Mouse (Mus musculus) macrophage (primary cell): ENCODE measurements around the gene Cygb. TPM values are rescaled to one million over a fixed set of nuclear protein-coding genes. Genes with fewer than 3 reads are reported as not detected.
"Not testable (repeated sequence)": the region's sequence is repeated elsewhere in the genome, so short reads cannot be mapped to it uniquely, and the experiment has no call there.

Source experiments
- H3K27ac ChIP-seq: fragments of 350-480 bp; formaldehyde crosslinking; 2 replicates; pipeline ENCODE4 v1.9.0; 2021
- H3K36me3 ChIP-seq: fragments of 350-480 bp; formaldehyde crosslinking; 2 replicates; pipeline ENCODE4 v1.9.0; 2021; ENCODE audit errors: inconsistent target
- H3K4me3 ChIP-seq: fragments of 350-480 bp; formaldehyde crosslinking; 2 replicates; pipeline ENCODE4 v1.9.0; 2021; ENCODE audit errors: inconsistent target
- H3K79me2 ChIP-seq: fragments of 350-480 bp; formaldehyde crosslinking; 2 replicates; pipeline ENCODE4 v1.9.0; 2021; ENCODE audit errors: inconsistent target
- WGBS: methylation state at CpG from one replicate; pipeline ENCODE4 v1.1.7; 2026; ENCODE audit warnings: inconsistent platforms; ENCODE audit not compliant: missing documents; 5-methylcytosine and 5-hydroxymethylcytosine counted together
- polyA plus RNA-seq: library from polyadenylated mRNA; stranded (reverse); fragments of 250-400 nt; gene quantifications from 3 replicates; pipeline ENCODE4 v1.2.4, GENCODE M21; 2018; ENCODE audit warnings: inconsistent platforms

Gene Cygb
- polyA plus RNA-seq, 1 experiment from 2014 or later = not detected

DNA sequence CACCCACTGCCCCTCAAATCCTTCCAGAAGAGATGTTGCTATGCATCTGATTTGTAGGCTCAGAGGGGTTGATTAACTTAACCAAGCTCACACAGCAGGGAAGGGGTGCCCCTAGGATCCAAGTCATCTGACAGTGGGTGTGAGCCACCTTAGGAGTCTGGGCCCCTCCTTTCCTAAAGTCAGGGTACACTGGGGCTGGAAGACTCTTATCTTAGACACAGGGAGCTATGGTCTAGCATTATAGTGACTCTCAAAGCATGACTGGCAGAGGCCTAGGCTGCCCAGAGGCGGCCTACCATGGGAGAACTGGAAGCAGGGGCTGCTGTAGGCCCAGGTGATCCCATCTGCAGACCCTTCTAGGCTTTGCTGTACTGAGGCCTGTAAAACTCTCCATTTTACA is 41.6 kb downstream of the Cygb start:
- Histone ChIP-seq H3K27ac (no peak overlapping the region), H3K79me2 (peaks cover 86% of the 10 kb centered on the region), H3K4me3 (no peak overlapping the region), H3K36me3 (peaks cover 29% of the 10 kb centered on the region)
- 100% methylated on average over 1 of the region's 1 CpGs for WGBS

DNA sequence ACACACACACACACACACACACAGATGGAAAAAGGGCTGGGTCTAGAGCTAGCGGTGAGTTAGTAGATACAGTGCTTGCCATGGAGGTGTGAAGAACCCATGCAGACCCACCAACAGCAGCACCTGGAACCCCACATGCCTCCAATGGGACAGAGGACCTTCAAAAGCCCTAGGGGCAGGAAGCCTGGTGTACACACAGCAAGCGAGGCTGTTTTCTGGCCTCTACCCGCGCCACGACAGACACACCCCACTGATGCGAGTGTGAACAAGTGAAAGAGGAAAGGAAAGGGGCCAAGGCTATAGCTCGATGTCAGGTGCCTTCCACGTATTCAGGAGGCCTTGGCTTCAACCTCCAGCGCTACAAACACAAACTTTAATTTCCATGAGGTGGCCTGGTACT is 42.2 kb downstream of the Cygb start:
- H3K79me2 ChIP-seq = peaks cover 86% of the 10 kb centered on the region
- no peak overlapping the region for H3K4me3 ChIP-seq
- peaks cover 32% of the 10 kb centered on the region for H3K36me3 ChIP-seq
- H3K27ac ChIP-seq = no peak overlapping the region
- WGBS = 77% methylated on average over 9 of the region's 9 CpGs

DNA sequence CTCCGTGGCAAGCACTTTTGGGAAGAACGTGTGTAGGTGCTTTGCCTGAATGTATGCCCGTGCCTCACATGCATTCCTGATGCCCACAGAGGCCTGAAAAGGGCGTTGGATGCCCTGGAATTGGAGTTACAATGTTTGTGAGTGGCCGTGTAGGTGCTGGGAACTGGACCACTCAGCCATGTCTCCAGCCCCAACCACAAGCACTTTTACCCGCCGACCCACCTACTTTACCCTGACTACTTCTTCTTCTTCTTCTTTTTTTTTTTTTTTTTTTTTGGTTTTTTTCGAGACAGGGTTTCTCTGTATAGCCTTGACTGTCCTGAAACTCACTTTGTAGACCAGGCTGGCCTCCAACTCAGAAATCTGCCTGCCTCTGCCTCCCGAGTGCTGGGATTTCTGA is 42.9 kb downstream of the Cygb start:
- H3K27ac ChIP-seq, H3K4me3 ChIP-seq: not testable (repeated sequence)
- Histone ChIP-seq H3K36me3 (peaks cover 39% of the 10 kb centered on the region), H3K79me2 (peaks cover 93% of the 10 kb centered on the region)
- WGBS = 80% methylated on average over 6 of the region's 9 CpGs

GRCm38 (mm10) chr11:116609965-116610630 is 44.0 kb downstream of the Cygb start:
- Histone ChIP-seq H3K4me3 (no peak overlapping the region), H3K79me2 (peaks cover 89% of the 10 kb centered on the region), H3K27ac (no peak overlapping the region), H3K36me3 (peaks cover 48% of the 10 kb centered on the region)
- 93% methylated on average over 15 of the region's 15 CpGs for WGBS

DNA sequence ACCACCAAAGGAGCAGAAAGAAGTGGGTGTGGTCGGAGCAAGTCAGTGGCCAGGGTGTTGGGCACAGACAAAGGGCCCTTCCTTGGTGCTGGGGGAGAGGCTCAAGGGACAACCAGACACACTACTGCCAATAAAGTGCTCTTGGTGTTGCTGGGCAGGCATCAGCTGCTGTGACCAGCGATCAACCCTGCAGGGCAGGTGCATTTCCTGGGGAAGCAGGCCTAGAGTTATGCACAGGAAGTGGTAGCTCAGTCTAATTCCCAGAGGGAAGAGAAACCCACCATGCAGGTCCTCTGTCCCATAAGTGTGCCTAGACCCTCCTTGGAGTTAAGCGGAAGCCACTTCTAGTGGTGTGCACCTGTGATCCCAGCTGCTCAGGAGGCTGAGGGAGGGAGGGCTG is 46.4 kb downstream of the Cygb start:
- Histone ChIP-seq H3K4me3 (no peak overlapping the region), H3K79me2 (peaks cover 65% of the 10 kb centered on the region), H3K36me3 (peaks cover 71% of the 10 kb centered on the region), H3K27ac (no peak overlapping the region)
- WGBS = 80% methylated on average over 3 of the region's 3 CpGs

- Histone ChIP-seq H3K36me3 (peaks cover 94% of the 10 kb centered on the region), H3K79me2 (peaks cover 28% of the 10 kb centered on the region; the same call in 1 of the 2 replicates), H3K4me3 (no peak overlapping the region), H3K27ac (no peak overlapping the region)
- WGBS = 95% methylated on average over 12 of the region's 12 CpGs
These were observed 50.0 kb downstream of the Cygb start for GRCm38 (mm10) chr11:116604097-116604496.

DNA sequence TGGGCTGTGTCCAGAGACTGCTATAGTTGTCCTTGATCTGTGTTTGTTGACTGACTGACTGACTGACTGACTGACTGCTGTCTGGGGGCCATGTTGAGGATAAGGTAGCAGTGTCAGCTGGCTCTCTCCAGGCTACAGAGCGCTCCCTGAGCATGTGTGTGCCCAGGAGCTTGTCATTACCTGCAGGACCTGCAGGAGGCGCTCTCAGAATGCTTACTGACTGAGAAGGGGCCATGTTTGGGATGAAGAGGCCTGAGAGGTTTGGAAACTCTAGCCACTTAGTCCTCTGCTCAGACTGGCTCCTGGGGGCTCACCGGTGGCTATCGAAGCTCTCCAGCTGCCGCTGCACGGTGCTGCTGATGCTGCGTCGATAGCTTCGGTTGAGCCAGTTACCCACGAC is 50.8 kb downstream of the Cygb start:
- 93% methylated on average over 10 of the region's 10 CpGs for WGBS
- Histone ChIP-seq H3K36me3 (peaks cover 94% of the 10 kb centered on the region), H3K4me3 (no peak overlapping the region)

GRCm38 (mm10) chr11:116602043-116602442 is 52.1 kb downstream of the Cygb start:
- H3K79me2 ChIP-seq = peaks cover 10% of the 10 kb centered on the region; the same call in 1 of the 2 replicates
- no peak overlapping the region for H3K4me3 ChIP-seq
- H3K36me3 ChIP-seq = peaks cover 98% of the 10 kb centered on the region
- WGBS = 94% methylated on average over 8 of the region's 8 CpGs
- no peak overlapping the region for H3K27ac ChIP-seq

More for the DNA sequence above, 50.8 kb downstream of the Cygb start:
- Histone ChIP-seq H3K27ac (no peak overlapping the region), H3K79me2 (peaks cover 21% of the 10 kb centered on the region; the same call in 1 of the 2 replicates)

GRCm38 (mm10) chr11:116601166-116601565 is 52.9 kb downstream of the Cygb start:
- Histone ChIP-seq H3K4me3 (no peak overlapping the region), H3K27ac (no peak overlapping the region), H3K36me3 (peaks cover 90% of the 10 kb centered on the region), H3K79me2 (peaks cover 1% of the 10 kb centered on the region; the same call in 1 of the 2 replicates)
- WGBS = 91% methylated on average over 8 of the region's 8 CpGs

DNA sequence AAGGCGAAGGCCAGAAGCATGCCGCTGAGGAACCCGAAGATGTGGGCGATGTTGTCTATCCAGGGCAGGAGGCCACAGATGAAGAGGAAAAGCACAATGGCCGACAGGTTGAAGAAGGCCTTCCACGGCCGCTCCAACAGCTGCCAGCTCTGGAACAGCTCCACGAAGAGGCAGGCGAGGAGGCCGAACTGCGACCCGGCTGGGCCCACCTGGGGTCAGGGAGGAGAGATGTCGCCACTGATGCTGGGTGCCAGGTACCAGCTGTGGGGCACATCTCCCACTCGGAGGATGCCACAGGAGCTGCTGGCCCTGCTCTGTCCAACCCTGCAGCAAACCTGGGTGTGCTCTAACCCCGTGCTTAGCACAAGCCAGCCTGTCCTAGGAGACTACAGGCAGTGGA is 54.9 kb downstream of the Cygb start:
- 95% methylated on average over 9 of the region's 15 CpGs for WGBS
- Histone ChIP-seq H3K27ac (no peak overlapping the region), H3K4me3 (no peak overlapping the region), H3K36me3 (peaks cover 73% of the 10 kb centered on the region), H3K79me2 (no peaks in the 10 kb centered on the region)

GRCm38 (mm10) chr11:116598193-116598592 is 55.9 kb downstream of the Cygb start:
- Histone ChIP-seq H3K4me3 (no peak overlapping the region), H3K79me2 (no peaks in the 10 kb centered on the region), H3K27ac (no peak overlapping the region), H3K36me3 (peaks cover 63% of the 10 kb centered on the region)
- WGBS = 95% methylated on average over 8 of the region's 8 CpGs

DNA sequence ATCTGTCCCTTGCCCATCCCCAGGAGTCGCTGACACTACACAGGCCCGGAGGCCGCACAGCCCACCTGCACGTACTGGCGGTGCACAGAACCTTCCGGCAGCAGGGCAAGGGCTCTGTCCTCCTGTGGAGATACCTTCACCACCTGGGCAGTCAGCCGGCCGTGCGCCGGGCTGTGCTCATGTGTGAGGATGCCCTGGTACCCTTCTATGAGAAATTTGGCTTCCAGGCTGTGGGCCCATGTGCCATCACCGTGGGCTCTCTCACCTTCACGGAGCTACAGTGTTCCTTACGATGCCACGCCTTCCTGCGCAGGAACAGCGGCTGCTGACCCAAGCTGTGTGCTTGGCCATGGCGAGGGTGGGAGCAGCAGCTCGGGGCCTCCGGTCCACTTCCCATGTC is 57.3 kb downstream of the Cygb start:
- Histone ChIP-seq H3K4me3 (no peak overlapping the region), H3K27ac (no peak overlapping the region), H3K36me3 (peaks cover 49% of the 10 kb centered on the region), H3K79me2 (no peaks in the 10 kb centered on the region)
- WGBS = 96% methylated on average over 16 of the region's 19 CpGs

Other genes starting within 250 kb of the Cygb start
- 12.1 to 23.4 TPM (median 14.0 TPM) in 3 replicates for gene Rnf157, start 241.3 kb downstream of the Cygb start, polyA plus RNA-seq
- 18.0 to 34.4 TPM (median 27.5 TPM) in 3 replicates for gene Ubald2, start 220.2 kb downstream of the Cygb start, polyA plus RNA-seq
- gene Qrich2, start 188.1 kb downstream of the Cygb start, polyA plus RNA-seq = not detected in 3 replicates
- 18.4 to 35.9 TPM (median 20.8 TPM) in 3 replicates for gene Prpsap1, start 160.1 kb downstream of the Cygb start, polyA plus RNA-seq
- gene Sphk1, start 123.4 kb downstream of the Cygb start, polyA plus RNA-seq = 0.12 to 0.22 TPM in 2 of 3 replicates, not detected in the other
- 4.4 to 9.2 TPM (median 5.4 TPM) in 3 replicates for gene Ube2o, start 72.9 kb downstream of the Cygb start, polyA plus RNA-seq
- not detected in 3 replicates for gene Aanat, start 67.9 kb downstream of the Cygb start, polyA plus RNA-seq
- gene Rhbdf2, start 27.3 kb downstream of the Cygb start, polyA plus RNA-seq = 14.2 to 37.1 TPM (median 21.7 TPM) in 3 replicates
- gene Prcd, start 779 bp downstream of the Cygb start, polyA plus RNA-seq = not detected in 3 replicates
- not detected in 3 replicates for gene St6galnac1, start 121.2 kb upstream of the Cygb start, polyA plus RNA-seq
- not detected in 3 replicates for gene Mxra7, start 173.7 kb upstream of the Cygb start, polyA plus RNA-seq
- 12.5 to 17.0 TPM (median 16.0 TPM) in 3 replicates for gene Mettl23, start 189.0 kb upstream of the Cygb start, polyA plus RNA-seq
- 19.8 to 25.1 TPM (median 21.8 TPM) in 3 replicates for gene Jmjd6, start 189.1 kb upstream of the Cygb start, polyA plus RNA-seq
- 105 to 174 TPM (median 118 TPM) in 3 replicates for gene Mfsd11, start 198.1 kb upstream of the Cygb start, polyA plus RNA-seq
- 176 to 306 TPM (median 187 TPM) in 3 replicates for gene Srsf2, start 198.8 kb upstream of the Cygb start, polyA plus RNA-seq